ENCODE assay signal across 8 mouse cellular contexts in genomic region chr9:14010261-14010949, GRCm38 (mm10).
DNase-seq lines count a peak whose midpoint lies in the region; ATAC-seq and TF ChIP-seq lines count a peak whose summit lies in the region.

No protein-coding gene starts in this region.

- H3K9ac ChIP-seq in intestine, postnatal 0 days (ENCODE audit: low read depth, low read length) = no peak overlapping the region
- no peak overlapping the region for H3K9ac ChIP-seq in intestine, embryonic 15.5 days
- H3K9ac ChIP-seq in MEL (ENCODE audit: control insufficient read depth, low read depth, low read length, poor library complexity, severe bottlenecking) = no peak overlapping the region
- H3K9ac ChIP-seq in forebrain, embryonic 12.5 days = no peak overlapping the region

- TF ChIP-seq RAD21 in MEL (IDR thresholded peaks at IDR 0.05; ENCODE audit: low read depth, low read length) = no peak

- DNase-seq in MEL (ENCODE audit: low read depth, low spot score) = peak; percentile 22
- DNase-seq in embryo, embryonic 11.5 days (ENCODE audit: low read depth, low spot score) = peak; percentile 27
- no peak for DNase-seq in frontal cortex, postnatal 10 days (ENCODE audit: low spot score in 2 of 2)
- DNase-seq in frontal cortex, postnatal 14 days (ENCODE audit: low spot score in 2 of 2) = no peak

- H3K9me3 ChIP-seq in intestine, postnatal 0 days (ENCODE audit: control insufficient read depth) = no peaks in the 10 kb centered on the region
- no peaks in the 10 kb centered on the region for H3K9me3 ChIP-seq in intestine, embryonic 15.5 days
- H3K9me3 ChIP-seq in MEL (replicated peaks; ENCODE audit: insufficient read depth, low read length) = no peaks in the 10 kb centered on the region
- no peaks in the 10 kb centered on the region for H3K9me3 ChIP-seq in forebrain, embryonic 12.5 days

- peak; percentile 36; the same call in 1 of the 2 replicates for TF ChIP-seq CTCF in intestine, postnatal 0 days (IDR thresholded peaks at IDR 0.05; ENCODE audit: low read depth)
- 0 out of 6 replicates have a peak, but pooled peaks of 1 of the 3 experiments have one; percentile 7 for TF ChIP-seq CTCF in MEL (IDR thresholded peaks at IDR 0.05 in 2 of 3, conservative IDR thresholded peaks at IDR 0.05 in 1 of 3; ENCODE audit: control insufficient read depth in 1 of 3, insufficient read depth in 1 of 3, low read depth in 2 of 3, low read length in 3 of 3, poor library complexity in 1 of 3, severe bottlenecking in 1 of 3)

- no peak overlapping the region for H3K4me3 ChIP-seq in intestine, postnatal 0 days (ENCODE audit: low read depth, low read length)
- no peak overlapping the region for H3K4me3 ChIP-seq in intestine, embryonic 15.5 days (replicated peaks)
- H3K4me3 ChIP-seq in MEL (ENCODE audit: control insufficient read depth in 1 of 2, insufficient read depth in 1 of 2, low read depth in 2 of 2, low read length in 2 of 2) = no peak overlapping the region
- no peak overlapping the region for H3K4me3 ChIP-seq in forebrain, embryonic 12.5 days (replicated peaks)

- no peaks in the 10 kb centered on the region for H3K79me2 ChIP-seq in MEL (ENCODE audit: control insufficient read depth, insufficient read depth, low read length, poor library complexity)

- TF ChIP-seq POLR2A in MEL (IDR thresholded peaks at IDR 0.05; ENCODE audit: control insufficient read depth in 1 of 2, insufficient read depth in 1 of 2, low read depth in 1 of 2, low read length in 2 of 2, poor library complexity in 1 of 2) = no peak

- H3K4me1 ChIP-seq in intestine, postnatal 0 days (replicated peaks; ENCODE audit: control insufficient read depth, insufficient read depth, low read length) = no peaks in the 10 kb centered on the region
- no peaks in the 10 kb centered on the region for H3K4me1 ChIP-seq in intestine, embryonic 15.5 days (replicated peaks)
- H3K4me1 ChIP-seq in MEL (ENCODE audit: control insufficient read depth in 1 of 2, insufficient read depth in 2 of 2, low read length in 2 of 2) = peaks cover 2 to 6% of the 10 kb centered on the region in 2 experiments; a peak in 3 of 4 replicates
- no peaks in the 10 kb centered on the region for H3K4me1 ChIP-seq in forebrain, embryonic 12.5 days

- H3K27ac ChIP-seq in intestine, postnatal 0 days (ENCODE audit: low read depth, low read length) = no peak overlapping the region
- H3K27ac ChIP-seq in intestine, embryonic 15.5 days = no peak overlapping the region
- no peak overlapping the region for H3K27ac ChIP-seq in MEL (ENCODE audit: control insufficient read depth, low read depth, low read length)
- H3K27ac ChIP-seq in forebrain, embryonic 12.5 days = no peak overlapping the region

- no peaks in the 10 kb centered on the region for H3K36me3 ChIP-seq in intestine, postnatal 0 days (ENCODE audit: control insufficient read depth, insufficient read depth)
- no peaks in the 10 kb centered on the region for H3K36me3 ChIP-seq in intestine, embryonic 15.5 days
- no peaks in the 10 kb centered on the region; a peak in 1 of 4 replicates for H3K36me3 ChIP-seq in MEL (ENCODE audit: control insufficient read depth in 1 of 2, insufficient read depth in 2 of 2, low read length in 2 of 2)
- H3K36me3 ChIP-seq in forebrain, embryonic 12.5 days (replicated peaks) = no peaks in the 10 kb centered on the region

- ATAC-seq in intestine, postnatal 0 days = no peak
- ATAC-seq in intestine, embryonic 15.5 days = no peak
- peak; percentile 54 for ATAC-seq in megakaryocyte, adult 5-6 weeks (ENCODE audit: poor library complexity, severe bottlenecking)
- no peak for ATAC-seq in forebrain, embryonic 12.5 days (ENCODE audit: low FRiP score)

- H3K27me3 ChIP-seq in intestine, postnatal 0 days (replicated peaks; ENCODE audit: control insufficient read depth, insufficient read depth, low read length) = no peaks in the 10 kb centered on the region
- H3K27me3 ChIP-seq in intestine, embryonic 15.5 days (replicated peaks) = no peaks in the 10 kb centered on the region
- no peaks in the 10 kb centered on the region; a peak in 1 of 4 replicates for H3K27me3 ChIP-seq in MEL (ENCODE audit: control insufficient read depth in 1 of 2, insufficient read depth in 2 of 2, low read length in 2 of 2)
- no peaks in the 10 kb centered on the region for H3K27me3 ChIP-seq in forebrain, embryonic 12.5 days

- no peak overlapping the region for H3K4me2 ChIP-seq in intestine, postnatal 0 days (replicated peaks; ENCODE audit: low read depth)
- H3K4me2 ChIP-seq in intestine, embryonic 15.5 days (replicated peaks) = no peak overlapping the region
- no peak overlapping the region for H3K4me2 ChIP-seq in forebrain, embryonic 12.5 days

- 56% methylated on average over 5 of the region's 5 CpGs for WGBS in intestine, postnatal 0 days
- 52% methylated on average over 5 of the region's 5 CpGs for WGBS in intestine, embryonic 15.5 days
- WGBS in forebrain, embryonic 12.5 days = 55% methylated on average over 5 of the region's 5 CpGs

- no peak for TF ChIP-seq EP300 in MEL (IDR thresholded peaks at IDR 0.05; ENCODE audit: low read depth in 1 of 2, low read length in 2 of 2)

TF ChIP-seq in MEL, 35 proteins besides CTCF, POLR2A, EP300 and RAD21:
- TF ChIP-seq SIN3A (IDR thresholded peaks at IDR 0.05; ENCODE audit: low read length) (no peak), ZKSCAN1 (IDR thresholded peaks at IDR 0.05; ENCODE audit: low read depth, low read length) (no peak), POLR2AphosphoS2 (IDR thresholded peaks at IDR 0.05; ENCODE audit: low read length) (no peak), TCF12 (IDR thresholded peaks at IDR 0.05; ENCODE audit: low read depth, low read length) (no peak), GABPA (IDR thresholded peaks at IDR 0.05; ENCODE audit: low read depth, low read length) (no peak), MAFK (IDR thresholded peaks at IDR 0.05; ENCODE audit: borderline replicate concordance, low read depth, low read length) (no peak), TBP (IDR thresholded peaks at IDR 0.05; ENCODE audit: low read depth, low read length) (no peak), NRF1 (IDR thresholded peaks at IDR 0.05; ENCODE audit: insufficient read depth, low read depth, low read length, poor library complexity, severe bottlenecking) (no peak), MXI1 (IDR thresholded peaks at IDR 0.05; ENCODE audit: low read depth, low read length) (no peak), UBTF (IDR thresholded peaks at IDR 0.05; ENCODE audit: borderline replicate concordance, insufficient read depth, low read depth, low read length) (no peak), BHLHE40 (IDR thresholded peaks at IDR 0.05; ENCODE audit: borderline replicate concordance, low read depth, low read length) (no peak), MYB (IDR thresholded peaks at IDR 0.05; ENCODE audit: low read depth, low read length) (no peak), CHD1 (IDR thresholded peaks at IDR 0.05; ENCODE audit: low read depth, low read length) (no peak), USF2 (IDR thresholded peaks at IDR 0.05; ENCODE audit: borderline replicate concordance in 1 of 2, insufficient read depth in 1 of 2, low read depth in 1 of 2, low read length in 2 of 2) (no peak), MAX (IDR thresholded peaks at IDR 0.05; ENCODE audit: low read length) (no peak), KAT2A (conservative IDR thresholded peaks at IDR 0.05; ENCODE audit: low read depth, low read length) (no peak)
TF ChIP-seq in MEL: peak in this region for 0.

Comparison
In these comparisons a context has a peak if more than half of its experiments do, and no peak if none do; other contexts are left out.
1. DNase-seq: peak in MEL (single experiment) and embryo, embryonic 11.5 days (single experiment); none in frontal cortex, postnatal 10 days (0 of 2) and frontal cortex, postnatal 14 days (0 of 2).